Mouse (Mus musculus): Measurements from ENCODE around the gene Sult3a2. TPM values are rescaled to one million over a fixed set of nuclear protein-coding genes. Genes with fewer than 3 reads are reported as not detected.
A peak's percentile ranks its signal among the peaks of the same experiment; 100 is the strongest.
"Not testable (repeated sequence)": the region's sequence is repeated elsewhere in the genome, so short reads cannot be mapped to it uniquely, and the experiment has no call there.

Gene Sult3a2
- polyA plus RNA-seq (2012; rRNA removed), result not detected in 2 replicates

DNA sequence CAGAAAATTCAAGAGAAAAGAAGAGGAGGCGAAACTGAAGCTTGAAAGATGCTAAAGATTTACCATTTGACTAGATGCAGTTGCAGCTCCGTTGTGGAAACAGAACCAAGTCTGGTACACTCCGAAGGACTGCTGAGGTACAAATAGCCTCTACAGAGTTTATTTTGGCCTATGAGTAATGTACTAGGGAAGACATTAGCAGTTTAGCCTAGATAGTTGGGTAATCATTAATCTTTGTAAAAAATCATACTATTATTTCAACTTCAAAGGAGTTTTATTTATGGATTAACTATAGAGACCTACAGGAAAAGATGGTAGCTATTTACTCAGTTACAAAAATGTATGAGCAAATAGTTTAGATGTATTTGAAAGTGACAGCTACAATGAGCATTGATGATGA lies at the start of gene Sult3a2:
Gene Sult3a2 (minus strand): TSS at position 101 of the 400 bp plus-strand sequence.
- Histone ChIP-seq H3K36me3 (ENCODE audit: control insufficient read depth, insufficient read depth, low read length) (no peaks in the 10 kb centered on the region), H3K4me3 (ENCODE audit: insufficient read depth, low read depth, low read length) (no peak within 1 kb of the TSS), H3K4me1 (ENCODE audit: control insufficient read depth, insufficient read depth, low read length) (no peaks in the 10 kb centered on the region), H3K27me3 (replicated peaks; ENCODE audit: control insufficient read depth, insufficient read depth, low read length) (no peaks in the 10 kb centered on the region), H3K27ac (ENCODE audit: insufficient read depth, low read depth, low read length) (no peak within 1 kb of the TSS)
- TF ChIP-seq POLR2A (IDR thresholded peaks at IDR 0.05; ENCODE audit: low read depth, low read length) (no peak), CTCF (conservative IDR thresholded peaks at IDR 0.05; ENCODE audit: insufficient read depth, insufficient read length, low read depth, low read length) (no peak)
- DNase-seq, result no peak
- WGBS, result 76% methylated on average over 3 of the region's 3 CpGs

DNA sequence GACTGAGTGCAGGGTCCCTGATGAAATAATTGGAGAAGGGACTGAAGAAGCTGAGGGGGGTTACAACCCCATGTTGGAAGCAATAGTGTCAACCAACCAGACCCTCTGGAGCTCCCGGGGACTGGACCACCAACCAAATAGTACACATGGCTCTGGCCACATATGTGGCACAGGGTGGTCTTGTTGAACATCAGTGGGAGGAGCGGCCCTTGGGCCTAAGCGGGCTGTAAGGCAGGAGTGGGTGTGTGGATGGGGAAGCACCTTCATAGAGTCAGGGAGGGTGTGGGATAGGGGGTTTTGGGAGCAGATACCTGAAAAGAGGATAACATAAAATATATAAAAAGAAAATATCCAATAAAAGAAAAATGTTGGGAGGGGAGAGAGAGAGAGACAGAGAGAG lies 34.4 kb upstream of the Sult3a2 start:
- no peak for TF ChIP-seq POLR2A (IDR thresholded peaks at IDR 0.05; ENCODE audit: low read depth, low read length)
- no peak for TF ChIP-seq CTCF (conservative IDR thresholded peaks at IDR 0.05; ENCODE audit: insufficient read depth, insufficient read length, low read depth, low read length)
- no peak for DNase-seq
- Histone ChIP-seq H3K4me3 (ENCODE audit: insufficient read depth, low read depth, low read length) (no peak overlapping the region), H3K4me1 (ENCODE audit: control insufficient read depth, insufficient read depth, low read length) (no peaks in the 10 kb centered on the region), H3K27ac (ENCODE audit: insufficient read depth, low read depth, low read length) (no peak overlapping the region), H3K27me3 (replicated peaks; ENCODE audit: control insufficient read depth, insufficient read depth, low read length) (no peaks in the 10 kb centered on the region), H3K36me3 (ENCODE audit: control insufficient read depth, insufficient read depth, low read length) (no peaks in the 10 kb centered on the region)
- 97% methylated on average over 3 of the region's 3 CpGs for WGBS

DNA sequence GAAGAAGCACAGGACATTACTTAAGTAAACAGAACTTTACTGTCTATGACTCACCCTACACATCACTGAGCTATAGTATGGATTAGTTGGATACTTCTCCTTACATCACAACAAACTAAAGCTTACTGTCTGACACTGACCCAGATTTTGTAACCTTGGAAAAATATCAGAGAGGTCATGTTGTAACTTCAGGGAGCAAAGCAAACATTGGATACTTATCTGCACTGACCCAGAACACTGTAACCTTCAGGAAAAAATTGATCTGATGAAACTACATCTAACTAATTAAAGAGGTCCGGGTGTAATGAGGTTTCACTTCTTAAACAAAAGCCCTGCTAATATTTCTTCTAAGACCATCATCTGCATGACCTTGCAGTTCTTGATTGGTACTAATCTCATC lies 30.4 kb upstream of the Sult3a2 start:
- Histone ChIP-seq H3K27me3 (replicated peaks; ENCODE audit: control insufficient read depth, insufficient read depth, low read length) (no peaks in the 10 kb centered on the region), H3K27ac (ENCODE audit: insufficient read depth, low read depth, low read length) (no peak overlapping the region), H3K4me1 (ENCODE audit: control insufficient read depth, insufficient read depth, low read length) (no peaks in the 10 kb centered on the region), H3K4me3 (ENCODE audit: insufficient read depth, low read depth, low read length) (no peak overlapping the region), H3K36me3 (ENCODE audit: control insufficient read depth, insufficient read depth, low read length) (no peaks in the 10 kb centered on the region)
- TF ChIP-seq POLR2A (IDR thresholded peaks at IDR 0.05; ENCODE audit: low read depth, low read length), result no peak
- TF ChIP-seq CTCF (conservative IDR thresholded peaks at IDR 0.05; ENCODE audit: insufficient read depth, insufficient read length, low read depth, low read length), result no peak
- DNase-seq, result no peak
- WGBS, result 39% methylated on average over 1 of the region's 1 CpGs

DNA sequence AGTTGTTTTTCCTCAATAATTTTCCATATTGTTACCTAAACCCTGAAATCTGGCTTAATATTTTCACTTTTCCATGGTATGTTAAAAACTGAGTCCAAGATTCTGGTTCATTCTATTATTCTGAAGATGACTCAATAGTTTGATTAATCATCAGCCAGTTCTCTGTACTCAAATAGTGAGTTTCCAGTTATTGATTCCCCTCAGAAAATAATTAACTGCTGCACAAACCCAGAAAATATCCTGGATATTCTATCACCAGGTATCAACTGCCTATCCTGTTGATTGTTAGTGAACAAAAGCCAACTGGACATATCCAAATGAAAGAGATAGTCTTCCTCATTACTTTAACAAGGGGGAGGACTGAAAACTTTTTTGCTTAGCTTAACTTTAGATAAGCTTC lies 27.8 kb upstream of the Sult3a2 start:
- Histone ChIP-seq H3K4me1 (ENCODE audit: control insufficient read depth, insufficient read depth, low read length) (no peaks in the 10 kb centered on the region), H3K27me3 (replicated peaks; ENCODE audit: control insufficient read depth, insufficient read depth, low read length) (no peaks in the 10 kb centered on the region), H3K4me3 (ENCODE audit: insufficient read depth, low read depth, low read length) (no peak overlapping the region), H3K36me3 (ENCODE audit: control insufficient read depth, insufficient read depth, low read length) (no peaks in the 10 kb centered on the region), H3K27ac (ENCODE audit: insufficient read depth, low read depth, low read length) (no peak overlapping the region)
- TF ChIP-seq POLR2A (IDR thresholded peaks at IDR 0.05; ENCODE audit: low read depth, low read length), result no peak
- no peak for TF ChIP-seq CTCF (conservative IDR thresholded peaks at IDR 0.05; ENCODE audit: insufficient read depth, insufficient read length, low read depth, low read length)
- DNase-seq, result peak; percentile 82

DNA sequence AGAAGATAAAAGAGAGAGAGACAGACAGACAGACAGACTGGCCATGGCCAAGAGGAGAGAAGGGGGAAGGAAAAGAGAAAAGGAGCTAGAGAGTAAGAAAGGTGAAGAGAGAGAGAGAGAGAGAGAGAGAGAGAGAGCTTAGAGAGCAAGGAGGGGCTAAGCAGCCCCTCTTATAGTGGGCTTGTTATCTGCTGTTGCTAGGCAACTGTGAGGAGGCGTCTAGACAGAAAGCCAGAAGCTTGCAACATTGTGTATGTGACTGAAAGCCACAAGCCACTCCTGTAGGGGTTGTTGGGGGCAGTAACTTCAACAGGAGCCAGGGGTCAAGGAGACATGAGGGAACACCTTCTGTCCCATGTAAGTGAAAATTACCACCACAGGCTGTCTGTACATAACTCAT lies 25.3 kb upstream of the Sult3a2 start:
- H3K36me3 ChIP-seq (ENCODE audit: control insufficient read depth, insufficient read depth, low read length), result no peaks in the 10 kb centered on the region
- H3K27me3 ChIP-seq (replicated peaks; ENCODE audit: control insufficient read depth, insufficient read depth, low read length), result no peaks in the 10 kb centered on the region
- no peak overlapping the region for H3K4me3 ChIP-seq (ENCODE audit: insufficient read depth, low read depth, low read length)
- 57% methylated on average over 1 of the region's 1 CpGs for WGBS
- no peak overlapping the region for H3K27ac ChIP-seq (ENCODE audit: insufficient read depth, low read depth, low read length)
- no peak for DNase-seq
- H3K4me1 ChIP-seq (ENCODE audit: control insufficient read depth, insufficient read depth, low read length), result no peaks in the 10 kb centered on the region
- TF ChIP-seq POLR2A (IDR thresholded peaks at IDR 0.05; ENCODE audit: low read depth, low read length) (no peak), CTCF (conservative IDR thresholded peaks at IDR 0.05; ENCODE audit: insufficient read depth, insufficient read length, low read depth, low read length) (no peak)

DNA sequence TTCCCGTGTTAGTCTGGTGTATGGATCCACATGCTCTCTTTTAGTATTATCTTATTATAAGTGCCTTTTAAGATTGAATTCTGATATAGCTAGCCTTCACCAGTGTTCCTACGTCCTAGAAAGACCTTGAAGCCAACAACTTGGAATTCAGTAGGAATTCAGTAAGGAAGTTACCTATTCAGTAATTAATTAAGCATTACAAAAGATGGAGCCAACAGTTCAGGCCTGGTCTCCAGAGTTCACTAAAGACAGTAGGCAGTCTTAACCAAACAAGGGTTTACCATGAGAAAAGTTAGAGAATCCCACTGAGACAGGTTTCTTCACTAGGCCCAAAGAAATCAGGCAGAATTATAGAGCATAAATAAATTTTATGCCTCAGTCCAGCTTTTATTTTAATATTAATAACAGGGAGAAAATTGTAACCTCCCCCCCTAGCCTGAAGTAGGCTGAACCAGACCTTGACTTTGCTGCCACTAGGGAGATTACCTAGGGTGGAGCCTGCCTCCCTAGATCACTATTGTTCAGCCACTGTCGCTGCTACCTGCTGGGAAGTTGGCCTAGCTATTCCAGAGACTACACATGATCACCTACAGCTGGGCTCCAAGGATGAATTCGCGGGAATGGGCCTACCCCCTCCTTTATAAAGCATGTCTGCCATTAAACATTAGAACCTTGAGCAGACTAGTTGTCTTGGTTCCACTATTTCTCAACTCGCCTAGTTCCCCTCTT lies 10.9 kb upstream of the Sult3a2 start:
- H3K27me3 ChIP-seq (replicated peaks; ENCODE audit: control insufficient read depth, insufficient read depth, low read length); H3K4me3 ChIP-seq (ENCODE audit: insufficient read depth, low read depth, low read length); H3K27ac ChIP-seq (ENCODE audit: insufficient read depth, low read depth, low read length); H3K4me1 ChIP-seq (ENCODE audit: control insufficient read depth, insufficient read depth, low read length); H3K36me3 ChIP-seq (ENCODE audit: control insufficient read depth, insufficient read depth, low read length): not testable (repeated sequence)
- DNase-seq, result peak; percentile 66
- 66% methylated on average over 6 of the region's 6 CpGs for WGBS

DNA sequence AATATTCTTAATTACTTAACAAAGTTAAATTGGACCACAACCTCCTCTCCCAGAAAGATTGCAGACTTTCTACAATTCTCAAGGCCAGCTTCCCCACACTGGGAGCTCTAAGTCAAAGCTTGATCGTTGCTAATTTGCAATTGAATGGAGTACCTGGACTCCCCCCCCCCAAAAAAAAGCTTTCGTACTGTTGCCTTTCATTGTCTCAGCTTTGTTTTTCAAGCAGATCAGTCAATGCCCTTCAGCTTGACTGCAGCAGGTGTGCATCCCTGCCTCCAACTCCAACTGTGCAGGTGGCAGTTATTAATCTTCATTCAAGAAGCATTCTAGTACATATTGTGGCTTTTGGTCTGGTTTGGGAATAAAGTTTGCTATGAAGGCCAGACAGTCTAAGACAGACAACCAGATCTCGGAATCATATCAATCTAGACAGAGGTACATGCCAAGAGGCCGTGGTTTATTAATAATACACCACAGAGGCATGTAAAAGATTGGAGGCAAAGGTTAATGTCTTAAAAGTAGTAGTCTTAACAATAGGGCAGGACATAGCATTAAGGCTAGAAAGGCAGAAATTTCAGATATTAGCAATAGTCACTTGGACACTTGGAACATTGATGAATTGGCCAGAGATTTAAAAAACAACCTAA lies 9.9 kb upstream of the Sult3a2 start:
- H3K27ac ChIP-seq (ENCODE audit: insufficient read depth, low read depth, low read length); H3K4me3 ChIP-seq (ENCODE audit: insufficient read depth, low read depth, low read length); H3K4me1 ChIP-seq (ENCODE audit: control insufficient read depth, insufficient read depth, low read length); H3K36me3 ChIP-seq (ENCODE audit: control insufficient read depth, insufficient read depth, low read length); H3K27me3 ChIP-seq (replicated peaks; ENCODE audit: control insufficient read depth, insufficient read depth, low read length): not testable (repeated sequence)
- 68% methylated on average over 4 of the region's 4 CpGs for WGBS
- peak; percentile 54 for DNase-seq

DNA sequence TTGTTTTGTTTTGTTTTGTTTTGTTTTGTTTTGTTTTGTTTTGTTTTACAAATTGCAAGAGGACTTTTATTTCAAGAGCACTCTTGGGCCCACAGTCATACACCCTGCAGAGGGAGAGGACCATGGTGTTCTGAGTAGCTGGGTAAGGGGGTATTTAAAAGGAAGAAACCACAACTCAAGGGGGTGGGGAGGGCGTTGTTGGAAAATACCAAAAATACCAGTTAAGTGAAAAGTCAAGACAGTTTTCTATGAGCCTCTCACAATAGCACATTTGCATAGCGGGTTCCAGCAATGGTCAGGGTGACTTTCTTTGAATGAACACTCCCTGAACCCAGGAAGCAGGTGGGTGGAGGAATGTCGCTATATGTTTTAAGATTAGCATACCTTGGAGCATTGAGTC lies 5.7 kb upstream of the Sult3a2 start:
- H3K4me3 ChIP-seq (ENCODE audit: insufficient read depth, low read depth, low read length); H3K4me1 ChIP-seq (ENCODE audit: control insufficient read depth, insufficient read depth, low read length); H3K27me3 ChIP-seq (replicated peaks; ENCODE audit: control insufficient read depth, insufficient read depth, low read length); DNase-seq; H3K36me3 ChIP-seq (ENCODE audit: control insufficient read depth, insufficient read depth, low read length); H3K27ac ChIP-seq (ENCODE audit: insufficient read depth, low read depth, low read length): not testable (repeated sequence)
- 83% methylated on average over 3 of the region's 3 CpGs for WGBS
